Mouse (Mus musculus) lung, adult 2 months (tissue): ENCODE results near the gene Adgrb2. TPM values are rescaled to one million over a fixed set of nuclear protein-coding genes. Genes with fewer than 3 reads are reported as not detected.
A peak's percentile ranks its signal among the peaks of the same experiment; 100 is the strongest.

Experiments used
- DNase-seq: peaks from one replicate; pipeline ENCODE4 v3.0.0; 2022
- H3K4me1 ChIP-seq: fragments of 200-500 bp; 2 replicates; pipeline ENCODE4 v1.6.1; 2011; ENCODE audit warnings: low read length; ENCODE audit not compliant: control insufficient read depth, insufficient read depth
- H3K4me3 ChIP-seq: fragments of 200-500 bp; replicated peaks from 2 replicates; pipeline ENCODE3; 2011; ENCODE audit warnings: low read depth, mild to moderate bottlenecking, control low read depth, low read length; ENCODE audit errors: extremely low read depth
- CTCF ChIP-seq: fragments of 200-500 bp; IDR thresholded peaks from 2 replicates; pipeline ENCODE4 v1.5.1; 2011; ENCODE audit warnings: mild to moderate bottlenecking, low read length, control low read depth; ENCODE audit not compliant: insufficient read depth
- POLR2A ChIP-seq: fragments of 200-500 bp; IDR thresholded peaks from 2 replicates; pipeline ENCODE4 v1.6.1; 2011; ENCODE audit warnings: low read depth, mild to moderate bottlenecking, control low read depth, low read length, borderline replicate concordance; ENCODE audit errors: extremely low read depth
- WGBS: fragments of 180-500 bp; shearing (Covaris S2); methylation state at CpG from one replicate; pipeline ENCODE4 v1.1.7; 2018; 5-methylcytosine and 5-hydroxymethylcytosine counted together
- polyA plus RNA-seq: library from polyadenylated mRNA; depleted of rRNA; stranded (reverse); fragments of >200 nt; gene quantifications from 2 replicates; pipeline ENCODE4 v1.2.3, GENCODE M21; 2012

Gene Adgrb2
- polyA plus RNA-seq, 1 experiment = 0.80 TPM

DNA sequence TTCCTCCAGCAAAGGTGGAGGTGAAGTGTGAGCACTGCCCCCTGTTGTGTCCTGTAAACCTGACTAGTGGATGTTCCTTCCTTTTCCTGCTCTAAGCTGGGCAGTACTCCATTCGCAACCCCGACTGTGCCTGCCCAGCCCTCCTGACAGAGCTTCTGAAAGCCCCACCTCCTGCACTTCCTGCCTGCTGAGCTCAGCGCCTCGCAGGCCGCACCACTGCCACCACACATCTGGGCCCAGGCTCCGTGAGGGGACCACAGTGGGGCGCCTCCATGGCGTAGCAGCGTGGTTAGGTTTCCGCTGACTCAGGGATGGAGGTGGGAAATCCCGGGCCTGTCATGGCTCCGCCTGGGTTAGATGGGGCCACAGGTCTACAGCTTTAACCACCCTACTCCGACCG lies 60.9 kb downstream of the Adgrb2 start:
- no peak for DNase-seq
- 27% methylated on average over 14 of the region's 14 CpGs for WGBS
- TF ChIP-seq CTCF (no peak), POLR2A (0 out of 2 replicates have a peak, but pooled peaks have one; percentile 14)
- no peak overlapping the region for H3K4me3 ChIP-seq
- peaks cover 6% of the 10 kb centered on the region for H3K4me1 ChIP-seq

DNA sequence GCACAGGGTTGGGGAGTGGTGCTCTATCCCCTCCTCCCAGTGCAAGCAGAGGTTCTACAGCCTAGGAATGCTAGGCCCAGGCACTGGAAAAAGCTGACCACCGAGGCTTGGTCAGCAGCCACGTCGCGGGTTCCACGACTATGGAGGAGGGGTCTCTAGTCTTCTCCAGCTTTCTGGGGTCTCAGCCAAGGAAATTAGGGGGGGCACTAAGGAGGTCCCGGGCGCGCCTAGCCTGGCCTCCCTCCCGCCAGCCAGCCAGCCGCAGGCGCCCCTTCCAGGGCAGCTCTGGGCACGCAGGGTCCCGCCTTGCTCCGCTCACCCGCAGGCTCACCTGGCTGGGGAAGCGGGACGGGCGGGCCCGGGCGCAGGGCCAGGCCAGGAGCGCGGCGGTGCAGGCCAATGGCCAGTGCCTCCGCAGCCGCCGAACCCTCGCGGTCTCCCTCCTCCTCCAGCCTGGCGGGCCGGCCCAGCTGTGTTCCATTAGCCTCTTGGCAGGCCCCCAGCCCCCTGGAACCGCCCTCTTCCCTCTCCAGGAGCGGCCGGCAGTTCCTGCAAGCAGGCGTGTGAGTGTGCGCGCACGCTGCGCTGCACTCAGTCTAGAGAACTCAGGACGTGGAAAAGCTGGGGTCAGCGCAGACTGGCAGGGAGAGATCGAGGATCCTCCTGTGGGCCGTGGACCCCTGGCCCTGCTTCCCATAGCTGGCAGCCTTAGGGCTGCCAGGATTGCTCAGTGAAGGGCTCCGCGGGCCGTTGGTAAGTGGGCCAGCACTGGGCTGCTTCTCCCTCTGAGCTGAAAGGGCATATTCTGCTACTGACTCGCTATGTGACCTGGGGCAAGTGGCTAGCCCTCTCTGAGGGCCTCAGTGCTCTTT lies 62.9 kb downstream of the Adgrb2 start, which contains the start of gene Col16a1:
Gene Col16a1, plus strand, starts transcription at position 510 of the 872 bp plus-strand sequence.
- peak within 1 kb of the TSS; percentile 52 for H3K4me3 ChIP-seq
- peak; percentile 82 for DNase-seq
- WGBS = 4% methylated on average over 42 of the region's 46 CpGs
- TF ChIP-seq CTCF (no peak), POLR2A (peak; percentile 31; the same call in 1 of the 2 replicates)
- peaks cover 6% of the 10 kb centered on the region for H3K4me1 ChIP-seq

- 51% methylated on average over 4 of the region's 4 CpGs for WGBS
- DNase-seq = no peak
- no peak for TF ChIP-seq POLR2A
- no peak for TF ChIP-seq CTCF
- Histone ChIP-seq H3K4me1 (peaks cover 6% of the 10 kb centered on the region), H3K4me3 (peak overlapping the region; percentile 19)
Measured at GRCm38 (mm10) chr4:130048203-130048479, 63.5 kb downstream of the Adgrb2 start.

DNA sequence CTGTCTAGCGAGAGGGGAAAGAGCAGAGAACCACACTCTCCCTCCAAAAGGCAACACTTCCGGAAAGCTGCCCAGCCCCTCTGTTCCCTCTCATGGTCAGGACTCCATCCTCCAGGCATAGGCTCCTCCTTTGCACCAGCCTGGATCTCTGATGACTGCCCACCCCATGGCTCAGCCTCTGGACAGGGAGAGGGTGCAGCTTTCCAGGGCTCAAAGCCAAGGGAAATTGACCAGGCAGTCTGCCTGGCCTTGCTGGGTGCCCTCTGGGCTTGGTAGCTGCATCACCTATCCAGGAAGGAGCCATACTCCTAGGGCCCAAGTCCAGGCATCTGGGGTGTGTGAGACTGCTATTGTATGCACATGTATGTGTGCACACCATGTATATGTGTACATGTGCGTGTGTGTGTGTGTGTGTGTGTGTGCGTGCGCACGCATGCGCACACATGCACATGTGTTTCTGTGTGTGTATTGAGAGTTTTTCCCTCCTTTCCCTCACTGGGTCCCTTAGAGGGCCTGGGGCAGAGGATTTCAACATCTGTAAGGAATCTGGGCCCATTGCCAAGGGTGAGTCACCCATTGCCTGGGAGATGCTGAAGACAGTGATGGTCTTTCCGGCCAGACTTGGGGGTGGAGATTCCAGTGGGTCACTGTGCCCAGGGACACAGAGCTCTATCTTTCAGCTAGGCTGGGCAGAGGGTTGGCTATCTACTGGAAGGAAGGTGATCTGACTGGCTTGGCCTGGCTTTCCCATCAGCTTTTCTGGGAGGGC lies 65.6 kb downstream of the Adgrb2 start:
- TF ChIP-seq CTCF (no peak), POLR2A (no peak)
- DNase-seq = peak; percentile 30
- Histone ChIP-seq H3K4me1 (peaks cover 6% of the 10 kb centered on the region), H3K4me3 (no peak overlapping the region)
- WGBS = 74% methylated on average over 8 of the region's 8 CpGs

DNA sequence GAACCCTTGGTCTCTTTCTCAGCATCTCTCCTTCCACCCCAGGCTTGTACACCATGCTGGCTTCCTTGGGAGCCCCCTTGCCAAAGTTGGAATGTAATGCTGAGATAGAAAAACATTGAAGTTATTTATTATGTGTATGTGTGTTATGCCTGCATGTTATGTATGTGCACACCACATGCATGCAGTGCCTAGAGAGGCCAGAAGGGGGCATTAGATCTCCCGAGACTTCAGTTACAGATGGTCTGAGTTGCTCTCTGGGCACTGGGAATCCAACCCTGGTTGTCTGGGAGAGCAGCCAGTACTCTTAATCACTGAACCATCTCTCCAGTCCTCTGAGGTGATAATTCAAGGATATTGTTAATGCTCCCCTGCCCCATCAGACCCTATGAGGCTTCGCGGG lies 67.6 kb downstream of the Adgrb2 start:
- no peak overlapping the region for H3K4me3 ChIP-seq
- DNase-seq = no peak
- WGBS = 88% methylated on average over 3 of the region's 3 CpGs
- peaks cover 3% of the 10 kb centered on the region for H3K4me1 ChIP-seq
- TF ChIP-seq POLR2A (no peak), CTCF (no peak)

DNA sequence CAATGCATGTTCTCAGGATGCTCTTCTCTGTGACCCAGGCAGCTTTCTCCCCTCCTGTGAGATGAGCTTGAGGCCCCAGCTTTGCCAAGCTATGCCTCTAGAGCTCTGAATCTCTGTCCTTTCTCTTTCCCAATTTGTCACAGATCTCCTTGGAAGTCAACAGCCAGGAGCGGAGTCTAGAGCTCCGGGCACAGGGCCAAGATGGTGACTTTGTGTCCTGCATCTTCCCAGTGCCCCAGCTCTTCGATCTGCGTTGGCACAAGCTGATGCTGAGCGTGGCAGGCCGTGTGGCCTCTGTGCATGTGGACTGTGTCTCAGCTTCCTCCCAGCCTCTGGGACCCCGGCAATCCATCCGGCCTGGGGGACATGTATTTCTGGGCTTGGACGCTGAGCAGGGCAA lies 68.4 kb downstream of the Adgrb2 start:
- no peak overlapping the region for H3K4me3 ChIP-seq
- peaks cover 3% of the 10 kb centered on the region for H3K4me1 ChIP-seq
- no peak for TF ChIP-seq POLR2A
- TF ChIP-seq CTCF = no peak
- 78% methylated on average over 9 of the region's 9 CpGs for WGBS
- DNase-seq = no peak

GRCm38 (mm10) chr4:130054727-130055126 lies 70.1 kb downstream of the Adgrb2 start:
- DNase-seq = no peak
- WGBS = 25% methylated on average over 1 of the region's 1 CpGs
- no peak for TF ChIP-seq POLR2A
- no peak for TF ChIP-seq CTCF
- Histone ChIP-seq H3K4me1 (peaks cover 3% of the 10 kb centered on the region), H3K4me3 (no peak overlapping the region)

GRCm38 (mm10) chr4:130055160-130056010 lies 70.7 kb downstream of the Adgrb2 start:
- Histone ChIP-seq H3K4me3 (no peak overlapping the region), H3K4me1 (no peaks in the 10 kb centered on the region; the same call in 1 of the 2 replicates)
- TF ChIP-seq CTCF = no peak
- 83% methylated on average over 14 of the region's 14 CpGs for WGBS
- DNase-seq = no peak

DNA sequence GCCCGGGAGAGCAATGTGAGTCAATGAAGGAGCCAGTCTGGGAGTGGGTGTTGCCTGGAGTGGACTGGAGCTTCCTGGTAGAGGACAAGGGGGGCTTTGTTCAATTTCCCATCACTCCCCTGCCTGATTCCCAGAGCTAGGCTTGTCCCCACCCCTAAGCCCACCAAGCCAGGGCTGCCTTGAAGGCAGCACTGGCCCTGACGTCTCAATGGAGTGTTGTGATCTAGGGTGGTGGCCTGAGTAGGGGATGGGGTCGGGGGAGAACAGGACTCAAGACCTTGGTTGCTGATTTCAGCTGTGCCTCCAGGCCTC lies 71.3 kb downstream of the Adgrb2 start:
- no peak for TF ChIP-seq POLR2A
- no peak for TF ChIP-seq CTCF
- no peak for DNase-seq
- 62% methylated on average over 3 of the region's 3 CpGs for WGBS
- Histone ChIP-seq H3K4me1 (no peaks in the 10 kb centered on the region), H3K4me3 (no peak overlapping the region)
